Mouse (Mus musculus): ENCODE measurements at regions not wholly inside any gene's neighbourhood (a gene's known extent, or its start where the extent isn't known, plus 50 kb on each side); places are given as distances from the start of the nearest gene placed in this dataset.

GRCm38 (mm10) chr10:125884563-125884962 lies 81.4 kb upstream of the Lrig3 start:
- TF ChIP-seq CTCF (IDR thresholded peaks at IDR 0.05; ENCODE audit: low read depth) (no peak), EP300 (optimal IDR thresholded peaks at IDR 0.05) (no peak)
